Mouse (Mus musculus): ENCODE results near the gene Cyfip1. TPM values are rescaled to one million over a fixed set of nuclear protein-coding genes. Genes with fewer than 3 reads are reported as not detected.

Gene Cyfip1
- polyA plus RNA-seq, 1 experiment = 42.0 TPM

- 90% methylated on average over 4 of the region's 4 CpGs for WGBS
- no peak for DNase-seq (ENCODE audit: low read depth, low spot score)
Observed at GRCm38 (mm10) chr7:55927262-55927661, 85.7 kb downstream of the Cyfip1 start.

DNA sequence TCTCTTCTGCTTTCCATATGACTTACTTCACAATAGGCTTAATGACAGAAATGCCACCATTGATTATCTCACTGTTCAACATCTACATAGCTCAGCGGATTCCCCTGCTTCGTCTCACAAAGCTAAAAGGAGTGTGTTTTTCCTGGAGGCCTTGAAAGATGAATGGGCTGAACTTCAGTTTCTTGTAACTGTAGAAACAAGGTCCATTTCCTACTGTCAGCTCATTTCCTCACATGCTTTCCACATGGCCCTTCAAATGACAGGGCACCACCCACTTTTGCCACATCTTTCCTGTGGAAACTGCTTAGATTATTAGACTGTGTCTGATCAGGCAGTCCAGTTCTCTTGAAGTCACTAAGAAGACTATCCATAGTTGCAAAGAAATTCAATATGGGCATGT lies 87.1 kb downstream of the Cyfip1 start:
- DNase-seq (ENCODE audit: low read depth, low spot score) = no peak
- 86% methylated on average over 2 of the region's 2 CpGs for WGBS

GRCm38 (mm10) chr7:55935025-55935424 lies 93.5 kb downstream of the Cyfip1 start:
- peak; percentile 39 for DNase-seq (ENCODE audit: low read depth, low spot score)
- 57% methylated on average over 2 of the region's 2 CpGs for WGBS

- DNase-seq (ENCODE audit: low read depth, low spot score) = no peak
- 76% methylated on average over 4 of the region's 4 CpGs for WGBS
Observed at GRCm38 (mm10) chr7:55938341-55938740, 96.8 kb downstream of the Cyfip1 start.

GRCm38 (mm10) chr7:55956054-55956453 lies 114.5 kb downstream of the Cyfip1 start:
- DNase-seq (ENCODE audit: low read depth, low spot score) = no peak
- 97% methylated on average over 2 of the region's 2 CpGs for WGBS

DNA sequence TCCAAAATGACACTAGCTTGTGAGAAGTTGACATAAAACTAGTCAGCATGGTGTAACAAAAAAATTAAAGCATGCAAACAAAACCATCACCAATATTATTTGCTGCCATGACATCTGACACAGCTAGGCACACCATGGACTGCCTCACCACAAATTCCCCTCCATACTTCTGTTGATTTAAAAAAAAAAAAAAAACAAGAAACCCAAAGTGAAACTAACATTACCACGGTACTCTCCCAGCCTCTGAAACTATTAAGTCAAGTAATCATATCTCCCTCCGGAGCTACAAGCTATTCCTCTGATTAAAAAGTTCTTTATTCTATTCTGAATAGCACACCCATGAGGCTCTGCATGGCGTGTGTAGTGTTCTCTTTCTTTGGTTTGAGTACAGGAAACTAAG lies 115.6 kb downstream of the Cyfip1 start:
- no peak for DNase-seq (ENCODE audit: low read depth, low spot score)
- 78% methylated on average over 3 of the region's 3 CpGs for WGBS

GRCm38 (mm10) chr7:55957916-55958315 lies 116.4 kb downstream of the Cyfip1 start:
- 86% methylated on average over 4 of the region's 4 CpGs for WGBS
- no peak for DNase-seq (ENCODE audit: low read depth, low spot score)

DNA sequence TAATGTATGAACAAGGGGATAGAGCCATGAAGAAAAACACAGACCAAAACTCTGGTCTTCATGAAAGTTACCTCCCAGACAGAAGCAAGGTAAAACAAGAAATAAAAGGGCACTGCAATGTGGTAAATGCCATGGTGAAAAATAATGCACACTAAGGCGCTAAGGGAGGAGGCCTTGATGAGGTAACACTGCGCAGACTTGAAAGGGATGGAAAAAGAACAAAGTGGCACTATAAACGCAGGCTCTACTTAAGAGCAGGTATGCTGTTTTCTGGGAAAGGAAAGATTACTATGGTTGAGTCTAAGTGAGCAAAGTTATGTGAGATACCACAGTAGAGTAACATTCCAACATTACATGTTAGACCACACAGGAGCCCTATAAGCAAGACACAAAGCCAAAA lies 118.3 kb downstream of the Cyfip1 start:
- 94% methylated on average over 3 of the region's 3 CpGs for WGBS
- no peak for DNase-seq (ENCODE audit: low read depth, low spot score)

DNA sequence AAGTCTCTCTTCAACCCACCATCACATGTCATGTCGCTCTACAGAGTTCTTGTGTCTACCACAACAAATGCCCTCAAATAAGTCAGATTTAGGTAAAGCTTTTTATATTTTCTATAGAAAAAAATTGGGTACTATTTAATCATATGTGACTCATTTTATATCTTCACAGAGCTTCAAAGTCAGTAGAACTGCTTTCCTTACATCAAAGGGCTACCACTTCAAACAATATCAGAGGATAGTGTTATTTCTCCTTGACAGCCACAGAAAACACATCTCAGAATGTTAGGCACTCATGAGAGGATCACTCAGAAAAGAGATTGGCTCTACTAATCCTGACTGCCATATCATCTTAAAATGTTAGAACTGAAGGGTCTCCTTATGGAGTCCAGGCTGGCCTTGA lies 119.0 kb downstream of the Cyfip1 start:
- WGBS = 100% methylated on average over 1 of the region's 1 CpGs
- DNase-seq (ENCODE audit: low read depth, low spot score) = no peak

DNA sequence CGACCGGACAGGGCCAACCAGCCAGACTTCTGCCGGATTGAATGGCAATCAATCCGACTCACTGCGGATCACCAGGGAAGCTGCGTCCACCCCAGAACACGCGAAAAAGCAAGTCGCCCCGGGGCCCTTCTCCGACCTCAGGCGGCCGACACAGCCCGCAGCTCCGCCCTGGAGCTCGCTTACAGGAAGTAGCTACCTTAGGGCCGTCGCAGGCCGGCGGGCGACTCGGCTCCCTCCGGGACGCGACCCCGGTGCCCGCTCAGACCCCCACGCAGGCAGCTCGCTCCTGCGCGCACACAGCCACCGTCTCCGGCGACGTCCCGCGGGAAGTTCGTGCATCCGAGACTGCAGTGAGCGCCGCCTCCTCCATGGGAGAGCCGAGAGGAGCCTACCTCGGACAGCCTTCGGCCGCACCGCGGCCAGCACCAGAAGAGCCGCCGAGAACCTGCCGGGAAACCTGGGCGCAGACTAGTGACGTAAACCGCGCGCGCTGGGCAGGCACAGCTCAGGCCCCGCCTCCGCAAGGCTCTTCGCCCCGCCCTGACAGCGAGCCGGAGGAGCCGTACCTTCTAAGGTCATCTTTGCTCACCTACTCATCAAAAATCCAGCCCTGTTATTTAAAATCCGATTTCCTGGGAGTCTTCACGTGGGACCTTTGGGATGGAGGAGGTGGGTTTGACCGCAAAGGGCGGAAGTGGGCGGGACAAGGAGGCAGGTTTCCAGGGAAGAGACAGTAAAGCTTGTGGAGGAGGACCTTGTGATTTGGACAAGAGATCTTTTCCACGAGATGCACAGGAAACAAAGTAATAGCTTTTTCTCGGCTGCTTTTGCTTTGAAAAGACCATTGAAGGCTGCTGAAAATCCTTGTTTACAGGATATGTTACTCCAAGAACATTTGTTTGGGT lies 120.7 kb downstream of the Cyfip1 start, which contains the start of gene Nipa2:
TSS of gene Nipa2 (minus strand) at position 473 of the 905 bp plus-strand sequence.
- peak; percentile 79 for DNase-seq (ENCODE audit: low read depth, low spot score)
- under 1% methylated on average over 70 of the region's 70 CpGs for WGBS

DNA sequence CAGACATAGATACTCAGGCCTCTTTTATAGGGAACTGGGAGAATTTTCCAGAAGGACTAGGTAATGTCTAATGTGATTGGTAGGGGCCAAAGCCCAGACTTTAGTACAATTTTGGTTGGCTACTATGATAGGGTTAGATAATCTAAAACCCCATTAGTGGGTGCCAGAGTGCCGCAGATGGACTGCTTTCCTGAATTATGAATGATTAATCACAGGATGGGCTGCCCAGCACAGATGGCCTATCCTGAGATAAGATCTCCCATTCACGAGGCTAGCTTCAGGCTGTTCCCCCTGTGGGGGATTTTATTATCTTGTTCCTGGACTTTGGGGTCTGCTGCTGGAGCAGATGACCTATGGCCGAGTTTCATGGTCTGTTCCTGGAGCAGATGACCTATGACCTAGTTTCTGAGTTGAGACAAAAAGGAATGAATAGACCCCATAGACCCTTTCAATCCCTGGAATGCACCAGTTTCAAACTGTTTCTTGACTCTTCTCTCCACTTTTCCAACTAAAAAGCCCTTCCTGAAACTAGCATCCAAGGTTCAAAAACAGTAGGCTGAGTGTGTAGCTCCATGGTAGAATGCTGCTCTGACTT lies 125.4 kb downstream of the Cyfip1 start:
- WGBS = 56% methylated on average over 3 of the region's 3 CpGs

DNA sequence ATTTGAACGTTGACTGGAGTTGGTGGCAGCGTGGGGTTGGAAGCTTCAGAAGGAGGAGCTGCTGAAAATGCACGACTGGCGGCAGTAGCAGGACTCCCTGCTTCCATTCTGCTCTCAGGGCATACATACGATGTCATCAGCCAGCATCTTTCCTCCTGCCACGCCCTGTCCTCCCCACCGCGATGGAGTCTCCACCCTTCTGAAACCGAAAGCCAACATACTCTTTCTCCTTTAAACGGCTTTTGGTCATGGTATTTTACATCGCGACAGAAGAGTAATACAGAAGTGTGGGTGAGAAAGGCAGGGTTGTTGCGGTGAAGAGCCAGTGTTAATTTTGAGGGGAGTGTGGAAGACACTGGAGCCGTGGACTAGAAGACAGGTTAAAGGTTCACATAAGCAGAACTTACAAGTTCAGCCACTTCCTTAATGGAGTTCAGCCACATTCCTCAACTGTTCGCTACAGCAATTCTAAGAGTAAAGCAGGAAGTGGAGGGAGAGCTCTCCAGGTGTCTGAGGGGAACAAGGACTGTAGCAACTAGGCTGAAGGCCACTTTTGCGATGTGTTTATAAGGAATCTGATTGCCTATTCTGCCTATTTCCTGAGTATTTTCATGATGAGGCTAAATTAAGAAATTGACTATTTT lies 126.8 kb downstream of the Cyfip1 start:
- WGBS = 5% methylated on average over 16 of the region's 16 CpGs
- peak; percentile 65 for DNase-seq (ENCODE audit: low read depth, low spot score)

More for the DNA sequence above, 125.4 kb downstream of the Cyfip1 start:
- no peak for DNase-seq (ENCODE audit: low read depth, low spot score)

GRCm38 (mm10) chr7:55969415-55969814 lies 127.9 kb downstream of the Cyfip1 start:
- WGBS = 76% methylated on average over 1 of the region's 1 CpGs
- no peak for DNase-seq (ENCODE audit: low read depth, low spot score)

- DNase-seq (ENCODE audit: low read depth, low spot score) = no peak
Observed at GRCm38 (mm10) chr7:55974429-55974828, 132.9 kb downstream of the Cyfip1 start.

GRCm38 (mm10) chr7:55981511-55981910 lies 140.0 kb downstream of the Cyfip1 start:
- no peak for DNase-seq (ENCODE audit: low read depth, low spot score)
- 95% methylated on average over 2 of the region's 2 CpGs for WGBS

More at GRCm38 (mm10) chr7:55974429-55974828, 132.9 kb downstream of the Cyfip1 start:
- 91% methylated on average over 2 of the region's 2 CpGs for WGBS

Other genes starting within 250 kb of the Cyfip1 start
- gene Siglech, start 73.6 kb upstream of the Cyfip1 start, polyA plus RNA-seq (2012; rRNA removed) = 0.84 and 4.3 TPM in 2 replicates
- 2.1 and 2.9 TPM in 2 replicates for gene Tubgcp5, start 47.6 kb upstream of the Cyfip1 start, polyA plus RNA-seq (2012; rRNA removed)
- gene Nipa2, start 120.7 kb downstream of the Cyfip1 start, polyA plus RNA-seq (2012; rRNA removed) = 12.0 and 18.8 TPM in 2 replicates
- 1.5 and 1.7 TPM in 2 replicates for gene Nipa1, start 178.2 kb downstream of the Cyfip1 start, polyA plus RNA-seq (2012; rRNA removed)
- 12.4 and 19.8 TPM in 2 replicates for gene Herc2, start 208.5 kb downstream of the Cyfip1 start, polyA plus RNA-seq (2012; rRNA removed)

All from large intestine, adult 2 months (tissue).